Mouse (Mus musculus) midbrain, embryonic 15.5 days (tissue): ENCODE data around the gene Lingo1. TPM values are rescaled to one million over a fixed set of nuclear protein-coding genes. Genes with fewer than 3 reads are reported as not detected.
A peak's percentile ranks its signal among the peaks of the same experiment; 100 is the strongest.

Experiments
- ATAC-seq: fragments of 200-750 bp; cut with Nextera tagmentation; replicated peaks from 2 replicates; pipeline ENCODE4 v1.8.0; 2017; ENCODE audit warnings: moderate TSS enrichment
- H3K27ac ChIP-seq: fragments of 300-500 bp; sonication (generic); 2 replicates; pipeline ENCODE4 v1.5.1; 2015; ENCODE audit warnings: mild to moderate bottlenecking, inconsistent platforms
- H3K27me3 ChIP-seq: fragments of 300-500 bp; sonication (generic); replicated peaks from 2 replicates; pipeline ENCODE4 v1.6.1; 2015; ENCODE audit warnings: inconsistent platforms
- H3K36me3 ChIP-seq: fragments of 300-500 bp; sonication (generic); replicated peaks from 2 replicates; pipeline ENCODE4 v1.6.1; 2015; ENCODE audit warnings: inconsistent platforms
- H3K4me1 ChIP-seq: fragments of 300-500 bp; sonication (generic); 2 replicates; pipeline ENCODE4 v1.6.1; 2015; ENCODE audit warnings: inconsistent platforms
- H3K4me2 ChIP-seq: fragments of 300-500 bp; sonication (generic); 2 replicates; pipeline ENCODE4 v1.6.1; 2015; ENCODE audit warnings: inconsistent platforms, mild to moderate bottlenecking, moderate library complexity
- H3K4me3 ChIP-seq: fragments of 300-500 bp; sonication (generic); 2 replicates; pipeline ENCODE4 v1.5.1; 2015; ENCODE audit warnings: mild to moderate bottlenecking, inconsistent platforms
- H3K9ac ChIP-seq: fragments of 300-500 bp; sonication (generic); 2 replicates; pipeline ENCODE4 v1.6.1; 2015; ENCODE audit warnings: mild to moderate bottlenecking, inconsistent platforms
- H3K9me3 ChIP-seq: fragments of 300-500 bp; sonication (generic); 2 replicates; pipeline ENCODE4 v1.6.1; 2016; ENCODE audit warnings: inconsistent platforms
- WGBS: fragments of 180-500 bp; shearing (Covaris S2); methylation state at CpG from one replicate; pipeline ENCODE4 v1.1.7; 2015; ENCODE audit warnings: mixed read lengths; 5-methylcytosine and 5-hydroxymethylcytosine counted together
- polyA plus RNA-seq: library from polyadenylated mRNA; unstranded; fragments of >200 nt; fragmentation: Nextera tagmentation; extraction: Ambion mirVana; gene quantifications from 2 replicates; pipeline ENCODE4 v1.2.1, GENCODE M21; 2015

The Lingo1 gene
- polyA plus RNA-seq, 1 experiment from 2014 or later = 83.1 TPM

GRCm38 (mm10) chr9:56572534-56573479, 223.5 kb downstream of the Lingo1 start:
- no peak overlapping the region for H3K9ac ChIP-seq

More at GRCm38 (mm10) chr9:56572534-56573479, 223.5 kb downstream of the Lingo1 start:
- ATAC-seq = peak; percentile 68
- Histone ChIP-seq H3K9me3 (no peaks in the 10 kb centered on the region), H3K36me3 (no peaks in the 10 kb centered on the region), H3K27ac (peak overlapping the region; percentile 66), H3K4me3 (no peak overlapping the region), H3K4me2 (no peak overlapping the region), H3K27me3 (no peaks in the 10 kb centered on the region), H3K4me1 (peaks cover 19% of the 10 kb centered on the region)
- 51% methylated on average over 23 of the region's 23 CpGs for WGBS

Other genes with a start within 250 kb of the Lingo1 start
- gene Odf3l1, start 68.2 kb upstream of the Lingo1 start, polyA plus RNA-seq = not detected in 2 replicates
- gene Cspg4, start 68.6 kb upstream of the Lingo1 start, polyA plus RNA-seq = 7.6 and 8.2 TPM in 2 replicates
- gene Snx33, start 131.9 kb upstream of the Lingo1 start, polyA plus RNA-seq = 3.0 TPM in 2 replicates
- 62.8 and 64.4 TPM in 2 replicates for gene Imp3, start 141.0 kb upstream of the Lingo1 start, polyA plus RNA-seq
- 29.8 and 33.0 TPM in 2 replicates for gene Snupn, start 154.4 kb upstream of the Lingo1 start, polyA plus RNA-seq
- 25.8 and 28.0 TPM in 2 replicates for gene Ptpn9, start 198.5 kb upstream of the Lingo1 start, polyA plus RNA-seq